Mouse (Mus musculus) kidney, embryonic 15.5 days (tissue): ENCODE measurements at regions not wholly inside any gene's neighbourhood (a gene's known extent, or its start where the extent isn't known, plus 50 kb on each side); places are given as distances from the start of the nearest gene placed in this dataset.

Source experiments
- ATAC-seq: fragments of 200-750 bp; cut with Nextera tagmentation; replicated peaks from 2 replicates; pipeline ENCODE4 v1.8.0; 2017; ENCODE audit warnings: moderate TSS enrichment; ENCODE audit not compliant: low FRiP score
- H3K27ac ChIP-seq: fragments of 300-500 bp; sonication (generic); 2 replicates; pipeline ENCODE4 v1.5.1; 2015; ENCODE audit warnings: mild to moderate bottlenecking, inconsistent platforms
- H3K27me3 ChIP-seq: fragments of 300-500 bp; sonication (generic); 2 replicates; pipeline ENCODE4 v1.6.1; 2015; ENCODE audit warnings: inconsistent platforms
- H3K36me3 ChIP-seq: fragments of 300-500 bp; sonication (generic); 2 replicates; pipeline ENCODE4 v1.6.1; 2015; ENCODE audit warnings: inconsistent platforms
- H3K4me1 ChIP-seq: fragments of 300-500 bp; sonication (generic); 2 replicates; pipeline ENCODE4 v1.6.1; 2015; ENCODE audit warnings: inconsistent platforms
- H3K4me2 ChIP-seq: fragments of 300-500 bp; sonication (generic); 2 replicates; pipeline ENCODE4 v1.6.1; 2015; ENCODE audit warnings: moderate library complexity, mild to moderate bottlenecking, inconsistent platforms
- H3K4me3 ChIP-seq: fragments of 300-500 bp; sonication (generic); replicated peaks from 2 replicates; pipeline ENCODE4 v1.5.1; 2015; ENCODE audit warnings: mild to moderate bottlenecking, inconsistent platforms
- H3K9ac ChIP-seq: fragments of 300-500 bp; sonication (generic); 2 replicates; pipeline ENCODE4 v1.6.1; 2015; ENCODE audit warnings: mild to moderate bottlenecking, inconsistent platforms
- H3K9me3 ChIP-seq: fragments of 300-500 bp; sonication (generic); replicated peaks from 2 replicates; pipeline ENCODE4 v1.6.1; 2016; ENCODE audit warnings: inconsistent platforms
- WGBS: fragments of 180-500 bp; shearing (Covaris S2); methylation state at CpG from one replicate; pipeline ENCODE4 v1.1.7; 2015; ENCODE audit warnings: mixed read lengths; 5-methylcytosine and 5-hydroxymethylcytosine counted together

DNA sequence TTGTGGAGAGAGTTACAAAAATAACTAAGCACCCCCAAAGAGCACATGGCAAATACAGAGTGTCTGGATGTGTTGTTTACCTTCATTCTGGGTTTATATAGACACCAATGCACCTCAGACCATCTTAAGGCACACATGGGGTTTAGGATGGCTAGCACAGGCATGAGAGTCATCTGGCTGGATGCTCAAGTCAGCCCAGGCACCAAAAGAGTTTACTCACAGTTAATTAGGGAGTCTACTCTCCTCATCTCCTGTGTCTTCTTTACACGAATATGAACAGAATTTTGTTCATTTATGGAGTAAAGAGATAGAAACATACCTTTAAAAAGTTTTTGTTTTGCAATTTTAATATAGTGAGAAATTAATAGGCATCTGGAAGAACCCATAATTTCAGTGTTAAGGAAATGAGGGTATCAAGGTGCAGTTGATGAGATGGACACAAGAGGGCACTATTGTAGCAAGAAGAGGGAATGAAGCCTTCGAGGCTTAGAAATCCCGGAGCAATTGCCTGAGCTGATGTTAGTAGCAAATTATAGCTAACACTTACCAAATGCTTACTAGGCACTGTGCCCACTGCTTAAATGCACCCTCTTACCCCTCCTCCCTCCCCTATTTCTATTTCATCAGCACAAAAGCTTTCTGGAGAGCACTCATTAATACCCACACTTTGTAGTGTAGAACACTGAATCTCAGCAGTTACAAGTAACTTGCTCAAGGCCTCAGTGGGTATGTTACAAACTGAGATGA, 174.6 kb downstream of the Eepd1 start:
- Histone ChIP-seq H3K9me3 (no peaks in the 10 kb centered on the region), H3K9ac (no peak overlapping the region), H3K27ac (no peak overlapping the region), H3K27me3 (no peaks in the 10 kb centered on the region), H3K36me3 (no peaks in the 10 kb centered on the region), H3K4me1 (no peaks in the 10 kb centered on the region), H3K4me2 (no peak overlapping the region), H3K4me3 (no peak overlapping the region)
- WGBS: 6% methylated on average over 3 of the region's 3 CpGs
- no peak for ATAC-seq

DNA sequence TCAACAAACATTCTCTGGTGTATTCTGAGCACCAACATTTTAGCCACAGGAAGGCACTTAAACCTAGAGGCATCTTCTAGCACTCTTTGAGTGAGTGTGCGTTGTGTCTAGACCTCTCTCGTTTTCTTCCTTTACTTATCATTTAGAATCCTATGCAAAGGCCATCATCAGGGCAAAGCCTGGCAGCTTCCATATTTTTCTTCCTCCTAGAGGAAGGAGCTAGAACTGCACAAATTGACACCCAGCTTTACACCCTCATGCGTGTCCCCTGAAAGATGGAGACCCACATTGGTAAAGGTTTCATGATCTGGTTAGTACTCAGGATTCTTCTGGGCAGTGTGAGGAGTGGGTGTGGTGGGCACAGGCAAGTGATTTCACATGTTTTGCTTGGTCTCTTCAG, 175.2 kb downstream of the Eepd1 start:
- 89% methylated on average over 3 of the region's 3 CpGs for WGBS
- Histone ChIP-seq H3K4me3 (no peak overlapping the region), H3K4me2 (no peak overlapping the region), H3K27ac (no peak overlapping the region), H3K4me1 (no peaks in the 10 kb centered on the region), H3K27me3 (no peaks in the 10 kb centered on the region), H3K9me3 (no peaks in the 10 kb centered on the region), H3K9ac (no peak overlapping the region), H3K36me3 (no peaks in the 10 kb centered on the region)
- no peak for ATAC-seq

DNA sequence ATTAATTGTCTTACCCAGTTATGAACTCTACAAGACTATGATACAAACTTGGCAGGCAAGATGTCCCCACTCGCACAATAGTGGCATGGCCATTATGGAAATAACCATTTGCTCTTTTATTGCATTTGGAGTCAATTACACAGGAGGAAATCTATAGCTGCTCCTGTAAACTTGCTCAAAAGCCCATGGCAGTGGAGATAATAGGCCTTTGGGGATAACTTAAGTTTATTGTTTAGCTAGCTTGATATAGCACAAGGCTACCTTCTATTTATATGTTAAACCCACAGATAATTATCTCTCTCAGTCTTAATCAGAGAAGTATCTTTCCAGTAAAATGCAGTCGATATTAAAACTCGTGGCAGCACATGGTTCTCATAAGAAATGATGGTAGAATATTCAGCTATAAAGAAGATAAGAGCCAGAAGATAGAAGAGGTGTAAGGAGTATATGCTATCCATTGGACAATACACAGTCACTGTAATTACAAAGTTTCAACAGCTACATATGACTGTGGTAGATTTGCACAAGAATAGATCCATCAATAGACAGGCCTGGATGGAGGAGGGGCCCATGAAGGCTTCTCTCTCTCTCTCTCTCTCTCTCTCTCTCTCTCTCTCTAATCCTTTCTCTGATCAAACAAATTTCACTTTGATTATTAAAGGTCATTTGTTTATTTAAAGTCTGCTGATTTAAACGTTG, 202.4 kb downstream of the Eepd1 start:
- Histone ChIP-seq H3K9me3 (no peaks in the 10 kb centered on the region), H3K4me2 (no peak overlapping the region), H3K4me3 (no peak overlapping the region), H3K27me3 (no peaks in the 10 kb centered on the region), H3K4me1 (no peaks in the 10 kb centered on the region), H3K9ac (no peak overlapping the region), H3K27ac (no peak overlapping the region), H3K36me3 (no peaks in the 10 kb centered on the region)
- 80% methylated on average over 4 of the region's 4 CpGs for WGBS
- no peak for ATAC-seq

DNA sequence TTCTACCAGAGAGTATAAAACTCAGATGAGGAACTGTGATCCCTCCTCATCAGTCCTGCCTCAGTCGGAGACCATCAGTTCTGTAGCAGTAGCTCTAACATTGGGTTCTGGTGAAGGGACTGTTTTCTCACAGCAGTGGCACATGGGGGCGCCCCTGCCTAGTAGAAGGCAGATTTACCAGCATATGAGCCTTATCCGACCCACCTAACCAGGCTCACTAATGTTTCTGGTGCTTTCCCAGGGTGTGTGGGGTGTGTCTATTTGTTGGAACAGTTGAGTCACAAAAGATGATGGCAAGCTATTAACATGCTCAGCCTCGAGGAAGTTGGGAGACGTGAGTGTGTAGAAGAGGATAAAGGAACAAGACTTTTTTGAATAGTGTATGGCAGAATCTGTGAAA, 212.3 kb downstream of the Eepd1 start:
- ATAC-seq: no peak

DNA sequence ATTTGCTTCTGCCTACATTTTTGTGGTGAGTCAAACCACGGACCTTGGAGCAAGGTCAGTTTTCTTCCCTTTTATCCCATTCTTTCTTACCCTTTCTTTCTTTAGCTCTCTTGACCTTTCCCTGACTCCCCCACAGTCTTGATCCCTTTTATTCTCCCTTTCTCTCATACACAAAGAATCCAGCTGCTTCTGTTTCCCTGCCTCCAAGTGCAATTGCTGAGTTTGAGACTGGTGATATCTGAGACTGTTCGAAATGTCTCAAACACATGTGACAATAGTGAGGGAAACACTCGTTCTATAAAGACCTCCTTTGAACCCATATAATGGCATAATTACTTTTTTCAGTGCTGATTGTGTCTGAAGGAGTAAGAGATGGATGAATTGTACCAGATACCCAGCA, 213.7 kb downstream of the Eepd1 start:
- ATAC-seq: no peak
- H3K27me3 ChIP-seq: no peaks in the 10 kb centered on the region
- no peaks in the 10 kb centered on the region for H3K36me3 ChIP-seq
- H3K9me3 ChIP-seq: no peaks in the 10 kb centered on the region
- no peak overlapping the region for H3K4me2 ChIP-seq
- no peak overlapping the region for H3K4me3 ChIP-seq
- no peak overlapping the region for H3K27ac ChIP-seq
- no peak overlapping the region for H3K9ac ChIP-seq
- 46% methylated on average over 3 of the region's 3 CpGs for WGBS
- no peaks in the 10 kb centered on the region for H3K4me1 ChIP-seq

More for the DNA sequence above, 212.3 kb downstream of the Eepd1 start:
- Histone ChIP-seq H3K27me3 (no peaks in the 10 kb centered on the region), H3K9ac (no peak overlapping the region), H3K36me3 (no peaks in the 10 kb centered on the region), H3K27ac (no peak overlapping the region), H3K4me1 (no peaks in the 10 kb centered on the region), H3K9me3 (no peaks in the 10 kb centered on the region), H3K4me2 (no peak overlapping the region), H3K4me3 (no peak overlapping the region)
- WGBS: 54% methylated on average over 5 of the region's 5 CpGs

DNA sequence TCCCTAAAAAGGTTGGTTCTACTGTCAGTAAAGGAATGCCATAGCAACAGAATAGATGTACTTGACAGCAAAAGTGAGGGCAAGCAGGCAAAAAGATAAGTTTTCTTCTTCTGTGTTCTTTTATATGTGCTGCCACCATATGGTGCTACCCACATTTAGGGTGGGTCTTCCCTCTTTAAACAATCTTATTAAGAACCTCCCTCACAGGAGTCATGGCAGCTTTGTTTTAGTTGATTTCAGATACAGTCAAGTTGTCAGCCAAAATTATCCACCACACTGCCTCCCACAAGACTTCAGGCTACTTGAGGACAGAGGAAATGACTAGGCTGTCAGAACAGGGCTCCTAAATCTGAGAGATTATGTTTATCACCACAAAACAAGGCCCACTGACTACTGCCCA, 232.3 kb downstream of the Eepd1 start:
- H3K9me3 ChIP-seq: no peaks in the 10 kb centered on the region
- no peak overlapping the region for H3K9ac ChIP-seq
- no peak overlapping the region for H3K4me3 ChIP-seq
- ATAC-seq: no peak
- H3K36me3 ChIP-seq: no peaks in the 10 kb centered on the region
- no peak overlapping the region for H3K27ac ChIP-seq
- H3K4me1 ChIP-seq: no peaks in the 10 kb centered on the region
- H3K4me2 ChIP-seq: no peak overlapping the region
- no peaks in the 10 kb centered on the region for H3K27me3 ChIP-seq

DNA sequence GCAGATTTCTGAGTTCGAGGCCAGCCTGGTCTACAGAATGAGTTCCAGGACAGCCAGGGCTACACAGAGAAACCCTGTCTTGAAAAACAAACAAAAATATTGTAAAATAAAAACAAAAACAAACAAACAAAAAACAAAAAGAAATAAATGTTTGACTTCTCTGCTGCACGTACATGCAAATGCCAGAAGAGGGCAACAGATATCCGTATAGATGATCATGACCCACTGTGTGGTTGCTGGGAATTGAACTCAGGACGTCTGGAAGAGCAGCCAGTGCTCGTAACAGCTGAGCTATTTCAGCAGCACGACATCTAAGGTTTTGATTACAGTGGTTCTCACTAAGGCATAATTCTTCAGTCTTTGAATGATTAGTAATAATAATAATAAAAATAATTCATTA, 262.8 kb downstream of the Eepd1 start:
- 67% methylated on average over 6 of the region's 6 CpGs for WGBS
- Histone ChIP-seq H3K9me3 (no peaks in the 10 kb centered on the region), H3K9ac (no peak overlapping the region), H3K36me3 (no peaks in the 10 kb centered on the region), H3K4me3 (no peak overlapping the region), H3K4me1 (no peaks in the 10 kb centered on the region), H3K27me3 (no peaks in the 10 kb centered on the region), H3K27ac (no peak overlapping the region), H3K4me2 (no peak overlapping the region)
- ATAC-seq: no peak

DNA sequence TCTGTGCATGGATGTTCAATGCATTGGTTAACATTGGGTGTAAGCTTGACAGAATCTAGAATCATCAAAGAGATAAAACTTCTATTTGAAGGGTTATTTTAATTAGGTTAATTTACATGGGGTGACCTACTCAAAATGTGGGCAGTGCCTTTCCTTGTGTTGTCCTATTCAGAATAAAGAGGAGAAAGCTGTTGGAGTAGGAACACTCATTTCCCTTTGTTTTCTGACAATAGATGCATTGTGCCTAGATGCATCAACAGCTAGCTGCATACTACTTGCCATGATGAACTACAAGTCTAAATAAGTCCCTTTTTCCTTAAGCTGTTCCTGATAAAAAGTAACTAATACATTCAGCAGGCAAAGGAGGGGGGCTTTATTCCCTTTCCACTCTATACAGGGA, 269.8 kb downstream of the Eepd1 start:
- Histone ChIP-seq H3K4me2 (no peak overlapping the region), H3K27ac (no peak overlapping the region), H3K27me3 (no peaks in the 10 kb centered on the region), H3K4me1 (no peaks in the 10 kb centered on the region), H3K9me3 (no peaks in the 10 kb centered on the region), H3K4me3 (no peak overlapping the region), H3K9ac (no peak overlapping the region), H3K36me3 (no peaks in the 10 kb centered on the region)
- no peak for ATAC-seq

DNA sequence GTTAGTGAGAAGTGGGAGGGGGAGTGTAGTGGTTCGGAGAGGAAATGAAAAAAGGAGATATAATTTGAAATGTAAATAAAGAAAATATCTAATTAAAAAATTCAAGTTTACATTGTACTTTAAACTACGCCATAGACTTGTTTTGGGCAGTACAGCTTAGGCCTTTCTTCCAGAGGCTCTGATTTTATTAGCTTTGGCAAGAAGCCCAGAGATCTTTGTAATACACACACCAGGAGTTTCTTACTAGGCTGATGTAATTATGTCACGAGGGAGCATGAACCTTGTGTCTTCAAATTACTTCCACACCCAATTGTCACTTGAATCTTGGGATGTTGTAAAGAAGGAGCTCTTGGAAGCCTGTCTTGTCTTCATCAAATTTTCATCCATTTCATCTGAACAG, 292.6 kb downstream of the Eepd1 start:
- no peak overlapping the region for H3K4me3 ChIP-seq
- no peaks in the 10 kb centered on the region for H3K4me1 ChIP-seq
- no peaks in the 10 kb centered on the region for H3K9me3 ChIP-seq
- no peaks in the 10 kb centered on the region for H3K27me3 ChIP-seq
- H3K36me3 ChIP-seq: no peaks in the 10 kb centered on the region
- H3K27ac ChIP-seq: no peak overlapping the region
- ATAC-seq: peak; percentile 83
- no peak overlapping the region for H3K9ac ChIP-seq
- no peak overlapping the region for H3K4me2 ChIP-seq
- WGBS: 37% methylated on average over 3 of the region's 3 CpGs

DNA sequence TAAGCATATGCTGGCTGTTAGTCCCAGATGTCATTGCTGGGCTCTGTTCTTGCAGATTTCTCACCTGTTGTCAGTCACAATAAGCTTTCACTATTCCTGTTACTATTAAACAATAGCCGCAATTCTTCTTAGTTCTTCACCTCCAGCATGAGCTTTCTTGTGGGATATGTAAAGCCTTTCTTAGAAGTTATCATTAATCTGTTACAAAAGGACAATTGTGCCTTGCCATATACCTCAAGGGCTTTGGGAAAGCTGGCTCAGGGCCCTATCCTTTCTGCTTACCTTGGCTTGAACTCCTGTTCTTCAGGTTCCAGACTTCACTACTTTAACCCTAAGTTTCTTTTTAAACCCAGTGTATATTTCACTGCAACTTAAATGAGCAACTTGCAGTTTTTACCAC, 301.3 kb downstream of the Eepd1 start:
- no peak overlapping the region for H3K4me3 ChIP-seq
- no peak overlapping the region for H3K4me2 ChIP-seq
- no peak overlapping the region for H3K9ac ChIP-seq
- H3K27ac ChIP-seq: no peak overlapping the region
- WGBS: 100% methylated on average over 1 of the region's 1 CpGs
- no peak for ATAC-seq
- H3K4me1 ChIP-seq: no peaks in the 10 kb centered on the region
- no peaks in the 10 kb centered on the region; the same call in 1 of the 2 replicates for H3K9me3 ChIP-seq
- no peaks in the 10 kb centered on the region for H3K27me3 ChIP-seq
- no peaks in the 10 kb centered on the region for H3K36me3 ChIP-seq

DNA sequence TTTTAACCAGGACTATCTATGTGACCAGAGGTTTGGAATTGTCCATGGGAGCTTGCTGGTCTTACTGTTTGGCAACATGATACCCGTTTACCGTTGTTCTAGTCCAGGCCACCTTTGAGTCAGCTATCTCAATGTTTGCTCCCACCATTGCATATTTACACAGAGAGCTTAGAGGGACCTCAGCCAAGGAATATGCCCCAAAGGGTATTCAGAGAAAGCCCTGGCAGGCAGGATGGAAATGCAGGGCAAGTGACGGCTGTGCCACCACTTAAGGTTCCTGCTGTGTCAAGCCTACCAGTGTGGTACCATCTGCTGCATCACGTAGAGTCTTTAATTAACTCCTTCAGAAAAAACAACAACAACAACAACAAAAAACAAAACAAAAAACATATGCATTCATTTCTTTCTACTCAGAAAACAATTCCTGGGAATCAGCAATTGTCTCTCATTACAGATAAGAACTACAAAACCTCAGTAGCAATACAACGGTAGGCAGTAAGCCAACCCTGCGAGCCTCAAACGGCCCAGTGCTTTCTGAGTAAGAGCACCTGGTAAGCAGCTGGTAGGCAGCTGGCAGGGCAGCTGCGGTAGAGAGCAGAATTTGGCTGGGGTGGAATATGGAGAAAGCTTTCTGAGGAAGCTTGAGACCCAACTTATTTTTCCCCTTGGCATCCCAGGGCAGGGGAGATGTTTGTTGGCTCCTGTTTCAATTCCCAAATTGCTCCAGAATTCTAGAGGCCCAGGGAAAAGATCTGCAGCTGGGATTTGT, 314.0 kb downstream of the Eepd1 start:
- H3K4me3 ChIP-seq: no peak overlapping the region

DNA sequence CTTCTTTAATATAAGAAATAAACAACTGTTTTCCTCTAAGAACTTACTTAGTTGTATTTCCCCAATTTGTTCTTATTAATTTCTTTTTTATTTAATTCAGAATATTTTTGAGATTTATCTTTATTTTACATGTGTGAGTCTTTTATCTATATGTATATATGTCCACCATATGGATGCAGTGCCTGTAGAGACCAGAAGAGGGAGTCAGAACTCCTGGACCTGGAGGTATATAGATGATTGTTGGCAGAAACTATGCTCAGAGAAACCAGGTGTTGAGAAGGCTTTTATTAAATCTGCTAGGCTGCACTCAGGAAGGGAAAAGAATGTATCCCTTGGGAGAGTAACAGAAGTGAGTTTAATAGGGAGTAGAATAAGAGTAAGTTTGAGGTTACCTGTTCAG, 328.2 kb downstream of the Eepd1 start:
- no peak overlapping the region for H3K9ac ChIP-seq

More for the DNA sequence above, 314.0 kb downstream of the Eepd1 start:
- Histone ChIP-seq H3K36me3 (no peaks in the 10 kb centered on the region), H3K27me3 (no peaks in the 10 kb centered on the region), H3K4me1 (no peaks in the 10 kb centered on the region), H3K4me2 (no peak overlapping the region), H3K9me3 (no peaks in the 10 kb centered on the region), H3K9ac (no peak overlapping the region), H3K27ac (no peak overlapping the region)
- WGBS: 79% methylated on average over 8 of the region's 8 CpGs
- no peak for ATAC-seq

More for the DNA sequence above, 328.2 kb downstream of the Eepd1 start:
- Histone ChIP-seq H3K9me3 (no peaks in the 10 kb centered on the region), H3K4me1 (no peaks in the 10 kb centered on the region), H3K27me3 (no peaks in the 10 kb centered on the region), H3K4me3 (no peak overlapping the region), H3K36me3 (no peaks in the 10 kb centered on the region), H3K4me2 (no peak overlapping the region), H3K27ac (no peak overlapping the region)
- ATAC-seq: no peak
